Mouse (Mus musculus): ENCODE data around the gene Rnf123.

GRCm38 (mm10) chr9:108085261-108085660 is 2.1 kb upstream of the Rnf123 start:
- TF ChIP-seq CTCF (IDR thresholded peaks at IDR 0.05; ENCODE audit: low read depth) (no peak), EP300 (optimal IDR thresholded peaks at IDR 0.05) (no peak)

Data from stomach, postnatal 0 days (tissue).